Mouse (Mus musculus) liver, embryonic 14.5 days (tissue): Measurements from ENCODE around the gene Depdc5. TPM values are rescaled to one million over a fixed set of nuclear protein-coding genes. Genes with fewer than 3 reads are reported as not detected.

Source experiments
- ATAC-seq: fragments of 200-750 bp; cut with Nextera tagmentation; 2 replicates; pipeline ENCODE4 v1.8.0; 2017; ENCODE audit warnings: moderate number of reproducible peaks, mild to moderate bottlenecking, moderate library complexity; ENCODE audit not compliant: insufficient read depth
- DNase-seq, 3 experiments: peaks; one replicate each; pipeline ENCODE4 v3.0.0-alpha.2; 2012 to 2013; ENCODE audit warnings: low read depth in 3 of 3, low spot score in 3 of 3
- H3K27ac ChIP-seq: fragments of 300-500 bp; sonication (generic); 2 replicates; pipeline ENCODE4 v1.5.1; 2014; ENCODE audit warnings: moderate library complexity, mild to moderate bottlenecking, control low read depth, inconsistent platforms
- H3K27me3 ChIP-seq: fragments of 300-500 bp; sonication (generic); 2 replicates; pipeline ENCODE4 v1.6.1; 2014; ENCODE audit warnings: mild to moderate bottlenecking, low read length, moderate library complexity; ENCODE audit not compliant: control insufficient read depth, insufficient read depth
- H3K36me3 ChIP-seq: fragments of 300-500 bp; sonication (generic); replicated peaks from 2 replicates; pipeline ENCODE4 v1.6.1; 2014; ENCODE audit warnings: low read depth; ENCODE audit not compliant: control insufficient read depth, insufficient read depth
- H3K4me1 ChIP-seq, 2 experiments: fragments of 200-500 bp in 1 of 2; fragments of 300-500 bp in 1 of 2; sonication (generic) in 1 of 2; replicated peaks; 2 replicates each; pipeline ENCODE4 v1.6.1; 2012 to 2014; ENCODE audit warnings: antibody characterized with exemption in 1 of 2, inconsistent platforms in 1 of 2, low read length in 1 of 2; ENCODE audit not compliant: control insufficient read depth in 2 of 2, insufficient read depth in 2 of 2
- H3K4me2 ChIP-seq: fragments of 300-500 bp; sonication (generic); 2 replicates; pipeline ENCODE4 v1.6.1; 2014; ENCODE audit warnings: low read depth, mild to moderate bottlenecking, control low read depth, moderate library complexity
- H3K4me3 ChIP-seq, 2 experiments: fragments of 200-500 bp in 1 of 2; fragments of 300-500 bp in 1 of 2; sonication (generic) in 1 of 2; 2 replicates each; pipeline ENCODE4 v1.5.1; 2012 to 2014; ENCODE audit warnings: low read depth in 2 of 2, low read length in 2 of 2, mild to moderate bottlenecking in 2 of 2, control low read depth in 1 of 2, inconsistent platforms in 1 of 2, moderate library complexity in 1 of 2; ENCODE audit not compliant: insufficient read depth in 1 of 2
- H3K9ac ChIP-seq: fragments of 300-500 bp; sonication (generic); replicated peaks from 2 replicates; pipeline ENCODE4 v1.6.1; 2014; ENCODE audit warnings: mild to moderate bottlenecking, control low read depth, moderate library complexity
- H3K9me3 ChIP-seq: fragments of 300-500 bp; sonication (generic); 2 replicates; pipeline ENCODE4 v1.6.1; 2016; ENCODE audit warnings: low read length, mixed read lengths; ENCODE audit not compliant: control insufficient read depth
- CTCF ChIP-seq: IDR thresholded peaks from 2 replicates; pipeline ENCODE4 v1.5.1; 2016; ENCODE audit warnings: antibody characterized with exemption, low read depth, control low read depth
- EP300 ChIP-seq: IDR thresholded peaks from 2 replicates; pipeline ENCODE4 v1.6.1; 2016; ENCODE audit warnings: antibody characterized with exemption, low read depth
- WGBS: fragments of 180-500 bp; shearing (Covaris S2); extraction: QIAGEN DNeasy Blood & Tissue Kit; methylation state at CpG from one replicate; pipeline ENCODE4 v1.1.7; 2014; ENCODE audit not compliant: insufficient replicate concordance; 5-methylcytosine and 5-hydroxymethylcytosine counted together
- polyA plus RNA-seq, 2 experiments: library from polyadenylated mRNA; depleted of rRNA in 1 of 2; stranded (reverse) in 1 of 2; unstranded in 1 of 2; fragments of >200 nt; fragmentation: Nextera tagmentation in 1 of 2; extraction: Ambion mirVana in 1 of 2; gene quantifications; 2 replicates each; pipeline versions ENCODE4 v1.2.1 to v1.2.3; 2012 to 2014

Depdc5 gene
- polyA plus RNA-seq, 2 experiments: 7.3 to 7.5 TPM

DNA sequence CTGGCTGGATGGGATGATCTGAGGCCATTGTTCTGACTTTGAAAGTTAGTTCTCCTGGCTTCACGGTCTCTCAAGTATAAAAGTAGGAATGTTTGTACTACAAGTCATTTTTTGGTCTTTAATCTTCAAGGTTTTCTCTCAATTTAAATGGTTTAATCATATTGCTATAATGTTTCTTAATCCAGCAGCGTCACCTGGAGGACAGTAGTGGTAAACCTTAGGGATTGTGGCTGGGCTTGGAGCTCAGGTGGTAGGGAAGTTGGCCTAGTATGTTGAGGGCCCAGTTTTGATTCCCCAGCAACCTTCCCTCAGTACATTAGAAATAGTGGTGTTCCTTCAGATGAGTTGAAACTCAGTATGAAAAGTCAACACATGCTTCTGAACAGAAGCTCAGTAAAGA lies 158.1 kb downstream of the Depdc5 start:
- H3K9me3 ChIP-seq: no peaks in the 10 kb centered on the region
- ATAC-seq: no peak
- WGBS: 82% methylated on average over 2 of the region's 2 CpGs
- H3K4me1 ChIP-seq: peaks cover 19 to 40% of the 10 kb centered on the region in 2 experiments
- H3K4me2 ChIP-seq: peak overlapping the region; percentile 92
- H3K27me3 ChIP-seq: no peaks in the 10 kb centered on the region
- DNase-seq: no peak
- peaks cover 50% of the 10 kb centered on the region for H3K36me3 ChIP-seq
- peak; percentile 63 for TF ChIP-seq CTCF
- TF ChIP-seq EP300: no peak
- H3K4me3 ChIP-seq: no peak overlapping the region
- H3K27ac ChIP-seq: no peak overlapping the region
- H3K9ac ChIP-seq: no peak overlapping the region; the same call in 1 of the 2 replicates

DNA sequence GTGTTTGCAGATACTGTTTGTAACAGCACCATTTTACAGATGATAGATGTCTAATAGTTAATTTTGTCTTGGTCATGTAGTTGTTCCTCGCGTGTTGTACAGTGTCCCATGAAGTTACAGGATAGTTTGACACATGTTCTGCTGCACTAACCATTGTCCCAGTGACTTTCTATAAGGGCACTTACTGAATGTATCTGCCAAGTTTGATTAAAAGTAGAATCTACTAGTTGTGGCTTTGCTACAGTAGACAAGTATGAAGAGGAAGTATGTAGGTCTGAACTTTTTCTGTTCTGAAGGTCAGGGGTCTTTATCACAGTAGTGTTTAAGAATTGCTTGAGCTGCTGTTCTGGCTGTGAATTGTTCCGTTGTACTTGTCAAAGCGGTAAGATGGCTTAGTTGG lies 159.8 kb downstream of the Depdc5 start:
- Histone ChIP-seq H3K4me2 (peak overlapping the region; percentile 6; the same call in 1 of the 2 replicates), H3K27ac (no peak overlapping the region), H3K36me3 (peaks cover 60% of the 10 kb centered on the region), H3K4me3 (no peak overlapping the region), H3K4me1 (peaks cover 13 to 31% of the 10 kb centered on the region in 2 experiments), H3K27me3 (no peaks in the 10 kb centered on the region), H3K9me3 (no peaks in the 10 kb centered on the region), H3K9ac (peak overlapping the region; percentile 13; the same call in 1 of the 2 replicates)
- TF ChIP-seq EP300 (no peak), CTCF (no peak)
- 91% methylated on average over 4 of the region's 4 CpGs for WGBS
- ATAC-seq (no peak), DNase-seq (no peak)

DNA sequence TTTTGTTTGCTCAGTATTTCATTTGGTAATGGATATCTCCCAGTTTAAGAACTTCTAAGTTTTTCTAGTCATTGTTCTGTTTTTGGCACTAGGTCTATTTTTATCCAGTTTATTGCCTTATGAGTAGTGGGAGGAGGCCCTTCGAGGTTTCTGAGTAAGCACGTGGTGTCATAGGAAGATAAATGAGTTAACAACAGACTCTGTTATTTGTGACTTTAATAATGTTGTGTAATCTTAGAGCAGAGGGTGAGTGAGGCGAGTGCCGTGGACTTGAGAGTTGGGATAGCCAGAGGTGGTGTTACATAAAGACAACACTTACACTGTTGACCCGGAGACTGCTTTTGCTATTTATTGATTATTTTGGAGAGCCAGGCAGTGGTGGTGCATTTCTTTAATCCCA lies 161.0 kb downstream of the Depdc5 start:
- Histone ChIP-seq H3K27ac (no peak overlapping the region), H3K9me3 (no peaks in the 10 kb centered on the region), H3K4me2 (no peak overlapping the region), H3K9ac (peak overlapping the region; percentile 18; the same call in 1 of the 2 replicates), H3K4me3 (no peak overlapping the region), H3K27me3 (no peaks in the 10 kb centered on the region), H3K4me1 (peaks cover 13 to 31% of the 10 kb centered on the region in 2 experiments), H3K36me3 (peaks cover 63% of the 10 kb centered on the region)
- TF ChIP-seq EP300 (no peak), CTCF (no peak)
- DNase-seq (no peak), ATAC-seq (no peak)
- 41% methylated on average over 5 of the region's 5 CpGs for WGBS

DNA sequence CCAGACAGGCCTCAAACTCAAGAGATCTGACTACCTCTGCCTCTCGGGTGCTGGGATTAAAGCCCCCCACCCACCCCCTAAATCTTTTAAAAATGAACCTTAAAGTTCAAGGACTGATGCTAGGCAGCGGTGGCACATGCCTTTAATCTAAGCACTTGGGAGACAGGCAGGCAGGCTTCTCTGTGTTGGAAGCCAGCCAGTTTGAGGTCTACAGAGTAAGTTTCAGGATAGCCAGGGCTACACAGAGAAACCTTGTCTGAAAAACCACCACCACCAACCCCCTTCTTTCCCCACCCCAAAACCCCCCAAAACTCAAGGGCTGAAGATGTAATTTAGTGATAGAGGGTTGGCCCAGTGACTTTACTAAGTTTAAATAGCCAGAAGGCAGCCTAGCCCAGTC lies 165.2 kb downstream of the Depdc5 start:
- no peaks in the 10 kb centered on the region for H3K27me3 ChIP-seq
- DNase-seq (no peak), ATAC-seq (no peak)
- H3K9ac ChIP-seq: no peak overlapping the region
- 68% methylated on average over 2 of the region's 2 CpGs for WGBS
- no peak overlapping the region for H3K27ac ChIP-seq
- H3K9me3 ChIP-seq: no peaks in the 10 kb centered on the region
- no peak overlapping the region for H3K4me3 ChIP-seq
- H3K4me1 ChIP-seq: peaks cover 24 to 33% of the 10 kb centered on the region in 2 experiments
- TF ChIP-seq CTCF (no peak), EP300 (no peak)
- peaks cover 41% of the 10 kb centered on the region for H3K36me3 ChIP-seq
- no peak overlapping the region for H3K4me2 ChIP-seq

DNA sequence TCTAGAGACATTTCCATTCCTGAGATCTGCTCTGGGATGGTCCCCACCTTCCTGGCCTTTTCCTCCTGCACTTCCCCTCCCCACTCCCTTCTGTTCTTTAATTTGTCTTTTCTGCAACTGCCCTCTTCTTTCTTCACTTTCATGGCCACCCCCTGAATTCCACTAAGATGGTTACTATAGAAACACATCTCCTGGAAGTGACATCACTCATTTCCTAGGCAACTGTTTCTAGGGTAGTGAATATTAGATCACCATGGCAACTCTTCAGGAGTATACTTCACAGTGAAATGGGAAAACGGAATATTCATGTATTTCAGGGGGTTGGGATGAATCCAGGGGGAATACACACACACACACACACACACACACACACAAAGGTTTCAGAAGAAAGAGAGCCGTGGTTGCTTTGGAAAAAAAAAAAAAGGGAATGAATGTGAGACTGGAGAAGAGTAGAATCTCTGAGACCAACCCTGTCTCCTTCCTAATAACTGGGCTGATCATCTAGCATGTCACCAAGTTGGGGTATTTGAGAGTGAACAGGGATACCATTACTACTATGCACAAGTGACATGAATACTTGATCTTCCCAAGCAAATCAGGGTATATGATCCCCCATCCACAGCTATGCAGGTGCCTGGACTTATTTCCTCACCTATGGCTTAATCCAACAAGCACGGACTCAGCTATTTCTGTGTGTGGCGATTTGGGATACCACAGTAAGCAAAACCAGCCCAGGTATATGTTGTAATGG lies 167.1 kb downstream of the Depdc5 start:
- ATAC-seq (no peak), DNase-seq (no peak)
- WGBS: 70% methylated on average over 4 of the region's 4 CpGs
- Histone ChIP-seq H3K4me1 (peaks cover 29 to 34% of the 10 kb centered on the region in 2 experiments), H3K36me3 (peaks cover 23% of the 10 kb centered on the region), H3K9ac (no peak overlapping the region), H3K4me2 (no peak overlapping the region), H3K27ac (no peak overlapping the region), H3K27me3 (no peaks in the 10 kb centered on the region), H3K9me3 (no peaks in the 10 kb centered on the region), H3K4me3 (no peak overlapping the region)
- TF ChIP-seq EP300 (no peak), CTCF (no peak)
